Mouse (Mus musculus) heart, embryonic 13.5 days (tissue): ENCODE data around the gene Slc24a2. TPM values are rescaled to one million over a fixed set of nuclear protein-coding genes. Genes with fewer than 3 reads are reported as not detected.

ENCODE experiments used
- ATAC-seq: fragments of 200-750 bp; cut with Nextera tagmentation; 2 replicates; pipeline ENCODE4 v1.8.0; 2017; ENCODE audit warnings: moderate TSS enrichment; ENCODE audit not compliant: insufficient number of reproducible peaks, low FRiP score, low TSS enrichment; ENCODE audit errors: extremely low read depth
- H3K27ac ChIP-seq: fragments of 300-500 bp; sonication (generic); replicated peaks from 2 replicates; pipeline ENCODE4 v1.5.1; 2015; ENCODE audit warnings: moderate library complexity, mild to moderate bottlenecking, inconsistent platforms
- H3K27me3 ChIP-seq: fragments of 300-500 bp; sonication (generic); replicated peaks from 2 replicates; pipeline ENCODE4 v1.6.1; 2015; ENCODE audit warnings: mild to moderate bottlenecking, inconsistent platforms
- H3K36me3 ChIP-seq: fragments of 300-500 bp; sonication (generic); 2 replicates; pipeline ENCODE4 v1.6.1; 2015; ENCODE audit warnings: mild to moderate bottlenecking, inconsistent platforms
- H3K4me1 ChIP-seq: fragments of 300-500 bp; sonication (generic); 2 replicates; pipeline ENCODE4 v1.6.1; 2015; ENCODE audit warnings: inconsistent platforms
- H3K4me2 ChIP-seq: fragments of 300-500 bp; sonication (generic); 2 replicates; pipeline ENCODE4 v1.6.1; 2015; ENCODE audit warnings: inconsistent platforms, mild to moderate bottlenecking, moderate library complexity
- H3K4me3 ChIP-seq: fragments of 300-500 bp; sonication (generic); 2 replicates; pipeline ENCODE4 v1.5.1; 2015; ENCODE audit warnings: moderate library complexity, mild to moderate bottlenecking, inconsistent platforms
- H3K9ac ChIP-seq: fragments of 300-500 bp; sonication (generic); 2 replicates; pipeline ENCODE4 v1.6.1; 2015; ENCODE audit warnings: inconsistent platforms, mild to moderate bottlenecking, moderate library complexity
- H3K9me3 ChIP-seq: fragments of 300-500 bp; sonication (generic); 2 replicates; pipeline ENCODE4 v1.6.1; 2016; ENCODE audit warnings: inconsistent platforms
- WGBS: fragments of 180-500 bp; shearing (Covaris S2); methylation state at CpG from one replicate; pipeline ENCODE4 v1.1.7; 2015; ENCODE audit warnings: mixed read lengths; 5-methylcytosine and 5-hydroxymethylcytosine counted together
- polyA plus RNA-seq: library from polyadenylated mRNA; unstranded; fragments of >200 nt; fragmentation: Nextera tagmentation; extraction: Ambion mirVana; gene quantifications from 2 replicates; pipeline ENCODE4 v1.2.1, GENCODE M21; 2015

Slc24a2 gene
- polyA plus RNA-seq, 1 experiment from 2014 or later = 4.7 TPM

- ATAC-seq = no peak
- H3K9ac ChIP-seq = no peak overlapping the region
- peaks cover 5% of the 10 kb centered on the region; the same call in 1 of the 2 replicates for H3K4me1 ChIP-seq
- no peaks in the 10 kb centered on the region for H3K9me3 ChIP-seq
- WGBS = 54% methylated on average over 2 of the region's 2 CpGs
- no peak overlapping the region for H3K4me3 ChIP-seq
- H3K27ac ChIP-seq = no peak overlapping the region
- H3K27me3 ChIP-seq = no peaks in the 10 kb centered on the region
- no peak overlapping the region for H3K4me2 ChIP-seq
- H3K36me3 ChIP-seq = no peaks in the 10 kb centered on the region
Measured at GRCm38 (mm10) chr4:87078726-87079125, 151.6 kb downstream of the Slc24a2 start.

DNA sequence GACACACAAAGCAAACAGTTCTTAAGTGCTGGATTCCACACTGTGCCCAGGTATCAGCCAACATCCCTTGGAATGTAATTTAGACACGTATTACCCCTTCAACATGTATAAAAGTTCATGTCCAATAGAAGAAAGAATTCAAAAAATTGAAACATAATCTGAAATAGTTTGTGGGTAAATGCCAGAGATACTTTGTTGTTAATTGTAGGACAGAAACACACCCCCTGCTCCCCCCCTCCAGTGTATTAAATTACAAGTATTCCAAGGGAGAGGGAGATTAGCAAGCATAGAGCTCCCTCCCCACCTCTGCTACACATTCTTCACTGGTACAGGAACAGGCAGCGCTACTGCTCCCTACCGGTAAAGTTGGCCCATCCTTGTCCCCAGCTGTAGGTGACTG lies 154.5 kb downstream of the Slc24a2 start:
- no peak overlapping the region for H3K9ac ChIP-seq

DNA sequence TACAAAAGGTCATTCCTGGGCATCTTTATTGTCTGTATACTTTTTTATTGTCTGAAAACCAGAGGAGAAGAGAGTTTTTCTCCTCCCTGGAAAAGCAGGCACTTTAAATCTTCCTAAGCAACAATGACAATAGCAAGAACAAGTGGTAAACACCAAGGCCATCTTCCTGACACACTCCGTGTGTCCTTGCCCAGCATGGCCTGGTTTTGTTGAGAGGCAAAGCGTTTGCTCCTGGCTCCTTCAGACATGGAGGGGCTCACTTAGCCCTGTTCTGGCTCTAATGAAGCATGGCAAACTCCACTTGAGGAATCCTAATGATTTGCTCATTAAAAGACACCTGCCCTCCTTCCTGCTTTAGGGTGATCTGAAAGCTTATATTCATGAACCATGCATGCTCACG lies 162.2 kb downstream of the Slc24a2 start:
- WGBS = 82% methylated on average over 3 of the region's 3 CpGs
- no peak for ATAC-seq
- H3K4me3 ChIP-seq = no peak overlapping the region

More for the DNA sequence above, 154.5 kb downstream of the Slc24a2 start:
- Histone ChIP-seq H3K27ac (no peak overlapping the region), H3K36me3 (no peaks in the 10 kb centered on the region), H3K27me3 (no peaks in the 10 kb centered on the region), H3K4me2 (no peak overlapping the region), H3K4me3 (no peak overlapping the region), H3K9me3 (no peaks in the 10 kb centered on the region), H3K4me1 (0 out of 2 replicates have a peak, but pooled peaks cover under 1% of the 10 kb centered on the region)
- ATAC-seq = no peak
- WGBS = 60% methylated on average over 3 of the region's 3 CpGs

DNA sequence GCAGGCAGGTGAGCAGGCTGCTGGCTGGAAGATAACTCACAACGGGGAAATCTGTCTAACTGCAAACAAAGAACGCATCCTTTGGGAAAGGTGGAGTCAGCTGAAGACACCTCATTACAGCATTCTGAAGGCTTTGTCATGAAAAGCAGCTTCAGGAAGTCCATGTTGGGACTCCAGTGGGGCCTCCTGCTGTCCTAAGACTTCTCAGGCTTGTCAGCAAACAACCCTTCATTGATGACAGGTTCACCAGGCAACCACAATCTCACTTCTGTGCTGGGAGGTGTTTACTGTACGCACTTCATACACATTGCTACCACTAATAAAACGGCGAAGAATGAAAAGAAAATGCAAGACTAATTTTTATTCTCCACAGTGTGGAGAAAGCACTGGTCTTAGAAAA lies 165.1 kb downstream of the Slc24a2 start:
- H3K27ac ChIP-seq = peak overlapping the region; percentile 77
- WGBS = 44% methylated on average over 5 of the region's 5 CpGs

More for the DNA sequence above, 162.2 kb downstream of the Slc24a2 start:
- H3K9ac ChIP-seq = no peak overlapping the region
- H3K36me3 ChIP-seq = no peaks in the 10 kb centered on the region
- H3K27ac ChIP-seq = no peak overlapping the region
- no peak overlapping the region for H3K4me2 ChIP-seq
- no peaks in the 10 kb centered on the region for H3K27me3 ChIP-seq
- H3K4me1 ChIP-seq = peaks cover 41% of the 10 kb centered on the region
- no peaks in the 10 kb centered on the region for H3K9me3 ChIP-seq

DNA sequence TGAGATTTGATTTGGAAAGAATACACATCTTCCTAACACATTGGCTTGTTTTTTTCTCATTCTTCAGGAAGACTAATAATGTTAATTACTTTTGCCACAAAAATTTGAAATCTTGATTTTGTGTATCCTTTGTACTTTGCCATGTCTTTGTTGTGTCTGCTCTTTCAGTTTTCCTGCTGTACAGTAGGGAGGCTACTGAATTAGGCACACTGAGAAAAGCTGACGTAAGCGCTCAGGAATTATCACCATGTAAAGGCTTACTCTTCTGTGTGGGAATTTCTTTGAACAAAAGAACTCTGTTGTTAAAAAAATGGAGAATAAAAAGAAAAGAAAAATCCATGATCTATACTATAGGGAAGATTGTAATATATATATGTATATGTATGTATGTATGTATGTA lies 165.7 kb downstream of the Slc24a2 start:
- no peak for ATAC-seq
- H3K4me1 ChIP-seq = peaks cover 52% of the 10 kb centered on the region
- no peaks in the 10 kb centered on the region for H3K9me3 ChIP-seq
- H3K4me3 ChIP-seq = no peak overlapping the region
- H3K9ac ChIP-seq = no peak overlapping the region
- no peak overlapping the region for H3K4me2 ChIP-seq
- H3K27me3 ChIP-seq = no peaks in the 10 kb centered on the region
- WGBS = 72% methylated on average over 2 of the region's 2 CpGs
- no peak overlapping the region for H3K27ac ChIP-seq
- no peaks in the 10 kb centered on the region for H3K36me3 ChIP-seq

More for the DNA sequence above, 165.1 kb downstream of the Slc24a2 start:
- Histone ChIP-seq H3K27me3 (no peaks in the 10 kb centered on the region), H3K4me3 (no peak overlapping the region), H3K9me3 (no peaks in the 10 kb centered on the region), H3K4me2 (peak overlapping the region; percentile 35; the same call in 1 of the 2 replicates), H3K36me3 (no peaks in the 10 kb centered on the region), H3K4me1 (peaks cover 59% of the 10 kb centered on the region), H3K9ac (no peak overlapping the region)
- peak; percentile 37; the same call in 1 of the 2 replicates for ATAC-seq

- Histone ChIP-seq H3K27me3 (no peaks in the 10 kb centered on the region), H3K4me3 (no peak overlapping the region), H3K9me3 (no peaks in the 10 kb centered on the region), H3K27ac (0 out of 2 replicates have a peak overlapping the region, but pooled peaks have one; percentile 8), H3K9ac (no peak overlapping the region), H3K4me1 (peaks cover 45% of the 10 kb centered on the region), H3K36me3 (no peaks in the 10 kb centered on the region), H3K4me2 (no peak overlapping the region)
- ATAC-seq = no peak
- 62% methylated on average over 6 of the region's 6 CpGs for WGBS
Measured at GRCm38 (mm10) chr4:87062771-87063253, 167.5 kb downstream of the Slc24a2 start.

DNA sequence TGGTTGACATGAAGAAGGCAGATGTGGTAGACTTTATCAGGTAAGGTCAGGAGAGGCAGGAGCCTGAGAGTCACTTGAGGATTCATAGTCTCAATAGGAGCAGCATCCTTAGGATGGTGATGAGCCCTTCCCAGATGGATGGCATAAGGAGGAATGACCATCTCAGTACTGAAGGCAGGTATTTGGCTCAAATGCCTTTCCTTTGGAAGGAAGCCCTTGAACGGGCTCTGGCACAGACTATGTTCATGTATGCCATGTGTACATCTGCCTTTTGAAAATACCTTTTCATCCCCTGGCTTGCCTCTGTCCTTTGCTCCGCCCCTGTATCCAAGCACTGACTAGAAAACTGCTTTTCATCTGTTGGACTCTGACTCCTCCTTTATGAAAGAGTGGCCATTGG lies 168.6 kb downstream of the Slc24a2 start:
- no peak overlapping the region for H3K9ac ChIP-seq
- no peaks in the 10 kb centered on the region for H3K9me3 ChIP-seq
- H3K4me3 ChIP-seq = no peak overlapping the region
- H3K4me1 ChIP-seq = peaks cover 45% of the 10 kb centered on the region
- WGBS = 86% methylated on average over 2 of the region's 2 CpGs
- no peaks in the 10 kb centered on the region for H3K27me3 ChIP-seq
- no peaks in the 10 kb centered on the region for H3K36me3 ChIP-seq
- no peak for ATAC-seq
- H3K27ac ChIP-seq = no peak overlapping the region
- H3K4me2 ChIP-seq = no peak overlapping the region

DNA sequence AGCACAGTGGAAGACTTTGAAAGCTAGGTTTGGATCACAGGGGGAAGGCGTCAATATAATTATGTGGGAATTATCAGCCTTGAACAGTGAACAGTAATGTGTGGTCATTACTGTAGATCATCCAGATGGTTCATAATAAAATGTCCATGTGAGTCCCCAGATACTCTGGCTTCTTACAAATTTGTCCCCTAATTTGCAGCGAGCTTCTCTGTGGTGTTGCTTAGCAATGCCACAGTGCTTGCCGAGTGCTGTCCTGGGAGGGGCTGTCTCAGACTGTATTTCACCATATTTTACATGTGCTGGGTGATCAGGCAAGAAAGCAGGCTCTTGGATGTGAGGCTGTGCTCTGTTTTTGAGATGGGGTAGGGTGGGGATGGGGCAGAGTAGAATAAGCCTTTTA lies 172.7 kb downstream of the Slc24a2 start:
- no peaks in the 10 kb centered on the region for H3K36me3 ChIP-seq
- no peaks in the 10 kb centered on the region for H3K27me3 ChIP-seq
- no peak for ATAC-seq
- no peaks in the 10 kb centered on the region for H3K9me3 ChIP-seq
- WGBS = 75% methylated on average over 3 of the region's 3 CpGs
- no peak overlapping the region for H3K4me3 ChIP-seq
- no peak overlapping the region for H3K9ac ChIP-seq
- H3K4me1 ChIP-seq = peaks cover 23% of the 10 kb centered on the region
- H3K27ac ChIP-seq = no peak overlapping the region
- H3K4me2 ChIP-seq = no peak overlapping the region

DNA sequence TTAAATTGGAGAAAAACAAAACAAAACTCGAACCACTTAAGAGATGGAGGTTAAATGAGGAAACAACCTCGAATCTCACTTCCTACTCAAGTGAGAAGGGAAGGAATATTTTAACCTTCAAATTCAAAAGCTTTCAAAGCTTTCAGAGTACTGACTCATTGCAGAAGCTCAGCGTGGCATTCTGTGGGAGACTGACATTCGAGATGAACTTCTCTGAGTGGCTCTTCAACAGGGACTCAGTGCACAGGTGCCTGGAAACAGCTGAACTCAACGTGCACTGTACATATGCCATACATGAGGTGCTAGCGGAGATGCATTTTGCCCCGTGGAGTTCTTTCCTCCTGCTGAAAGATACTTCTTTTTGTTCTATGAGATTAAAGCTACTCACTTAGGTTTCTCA lies 174.5 kb downstream of the Slc24a2 start:
- Histone ChIP-seq H3K27ac (no peak overlapping the region), H3K9ac (no peak overlapping the region), H3K4me3 (no peak overlapping the region), H3K27me3 (no peaks in the 10 kb centered on the region), H3K36me3 (no peaks in the 10 kb centered on the region), H3K4me1 (peaks cover 5% of the 10 kb centered on the region), H3K9me3 (no peaks in the 10 kb centered on the region), H3K4me2 (no peak overlapping the region)
- no peak for ATAC-seq
- 63% methylated on average over 7 of the region's 7 CpGs for WGBS

DNA sequence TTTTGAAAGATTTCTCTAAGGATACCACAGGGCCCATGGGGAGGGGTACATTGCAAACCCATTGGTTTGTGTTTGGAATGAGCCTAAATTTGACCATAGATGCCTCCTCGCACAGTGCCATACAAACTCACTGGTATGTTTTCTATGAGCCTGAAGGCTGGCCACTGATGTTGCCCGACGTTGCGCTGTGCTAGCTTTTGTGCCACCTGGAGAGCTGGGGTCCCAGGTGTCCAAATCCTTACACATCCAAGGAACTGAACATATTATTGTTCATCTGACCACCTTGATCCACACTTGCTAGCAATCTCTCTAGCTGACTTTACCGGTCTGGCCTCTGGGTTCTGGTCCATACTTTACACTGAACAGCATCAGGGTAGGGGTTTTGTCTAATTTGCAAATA lies 177.4 kb downstream of the Slc24a2 start:
- Histone ChIP-seq H3K4me1 (peaks cover 9% of the 10 kb centered on the region; the same call in 1 of the 2 replicates), H3K9ac (no peak overlapping the region), H3K36me3 (no peaks in the 10 kb centered on the region), H3K27me3 (no peaks in the 10 kb centered on the region), H3K4me3 (no peak overlapping the region), H3K4me2 (no peak overlapping the region), H3K27ac (no peak overlapping the region), H3K9me3 (no peaks in the 10 kb centered on the region)
- WGBS = 88% methylated on average over 5 of the region's 5 CpGs
- no peak for ATAC-seq

- no peak for ATAC-seq
- Histone ChIP-seq H3K27me3 (no peaks in the 10 kb centered on the region), H3K27ac (no peak overlapping the region), H3K9me3 (no peaks in the 10 kb centered on the region), H3K4me3 (no peak overlapping the region), H3K4me1 (peaks cover 9% of the 10 kb centered on the region; the same call in 1 of the 2 replicates), H3K9ac (no peak overlapping the region), H3K4me2 (no peak overlapping the region), H3K36me3 (no peaks in the 10 kb centered on the region)
- WGBS = 60% methylated on average over 3 of the region's 3 CpGs
Measured at GRCm38 (mm10) chr4:87049061-87049460, 181.2 kb downstream of the Slc24a2 start.

- ATAC-seq = no peak
- Histone ChIP-seq H3K4me1 (peaks cover 5% of the 10 kb centered on the region; the same call in 1 of the 2 replicates), H3K36me3 (no peaks in the 10 kb centered on the region), H3K9me3 (no peaks in the 10 kb centered on the region), H3K27ac (no peak overlapping the region), H3K4me2 (no peak overlapping the region), H3K4me3 (no peak overlapping the region), H3K27me3 (no peaks in the 10 kb centered on the region), H3K9ac (no peak overlapping the region)
- 61% methylated on average over 2 of the region's 2 CpGs for WGBS
Measured at GRCm38 (mm10) chr4:87047131-87047530, 183.1 kb downstream of the Slc24a2 start.
